Mouse (Mus musculus) forebrain, embryonic 12.5 days (tissue): ENCODE measurements around the gene Gc. TPM values are rescaled to one million over a fixed set of nuclear protein-coding genes. Genes with fewer than 3 reads are reported as not detected.
A peak's percentile ranks its signal among the peaks of the same experiment; 100 is the strongest.

Source experiments
- ATAC-seq: fragments of 200-750 bp; cut with Nextera tagmentation; 2 replicates; pipeline ENCODE4 v1.8.0; 2017; ENCODE audit warnings: moderate TSS enrichment; ENCODE audit not compliant: low FRiP score
- H3K27ac ChIP-seq: fragments of 300-500 bp; sonication (generic); 2 replicates; pipeline ENCODE4 v1.5.1; 2016; ENCODE audit warnings: mild to moderate bottlenecking
- H3K27me3 ChIP-seq: fragments of 300-500 bp; sonication (generic); 2 replicates; pipeline ENCODE4 v1.6.1; 2016; ENCODE audit warnings: mild to moderate bottlenecking
- H3K36me3 ChIP-seq: fragments of 300-500 bp; sonication (generic); replicated peaks from 2 replicates; pipeline ENCODE4 v1.6.1; 2016; ENCODE audit warnings: mild to moderate bottlenecking
- H3K4me1 ChIP-seq: fragments of 300-500 bp; sonication (generic); 2 replicates; pipeline ENCODE4 v1.6.1; 2016
- H3K4me2 ChIP-seq: fragments of 300-500 bp; sonication (generic); 2 replicates; pipeline ENCODE4 v1.6.1; 2016; ENCODE audit warnings: mild to moderate bottlenecking, moderate library complexity
- H3K4me3 ChIP-seq: fragments of 300-500 bp; sonication (generic); replicated peaks from 2 replicates; pipeline ENCODE4 v1.5.1; 2016; ENCODE audit warnings: mild to moderate bottlenecking
- H3K9ac ChIP-seq: fragments of 300-500 bp; sonication (generic); 2 replicates; pipeline ENCODE4 v1.6.1; 2016; ENCODE audit warnings: mild to moderate bottlenecking
- H3K9me3 ChIP-seq: fragments of 300-500 bp; sonication (generic); 2 replicates; pipeline ENCODE4 v1.6.1; 2016
- WGBS: fragments of 180-500 bp; shearing (Covaris S2); methylation state at CpG from one replicate; pipeline ENCODE4 v1.1.7; 2016; 5-methylcytosine and 5-hydroxymethylcytosine counted together
- polyA plus RNA-seq: library from polyadenylated mRNA; unstranded; fragments of >200 nt; fragmentation: Nextera tagmentation; extraction: Ambion mirVana; gene quantifications from 2 replicates; pipeline ENCODE4 v1.2.1, GENCODE M21; 2016

The Gc gene
- not detected in 2 replicates for polyA plus RNA-seq

- Histone ChIP-seq H3K4me3 (no peak within 1 kb of the TSS), H3K27me3 (no peaks in the 10 kb centered on the region), H3K9me3 (no peaks in the 10 kb centered on the region), H3K27ac (no peak within 1 kb of the TSS), H3K9ac (no peak within 1 kb of the TSS), H3K4me2 (no peak within 1 kb of the TSS), H3K4me1 (no peaks in the 10 kb centered on the region), H3K36me3 (no peaks in the 10 kb centered on the region)
- ATAC-seq = no peak
- 78% methylated on average over 5 of the region's 5 CpGs for WGBS
Observed at GRCm38 (mm10) chr5:89457554-89458062, at the start of gene Gc. TSS of gene Gc (minus strand) at chr5:89457898.

DNA sequence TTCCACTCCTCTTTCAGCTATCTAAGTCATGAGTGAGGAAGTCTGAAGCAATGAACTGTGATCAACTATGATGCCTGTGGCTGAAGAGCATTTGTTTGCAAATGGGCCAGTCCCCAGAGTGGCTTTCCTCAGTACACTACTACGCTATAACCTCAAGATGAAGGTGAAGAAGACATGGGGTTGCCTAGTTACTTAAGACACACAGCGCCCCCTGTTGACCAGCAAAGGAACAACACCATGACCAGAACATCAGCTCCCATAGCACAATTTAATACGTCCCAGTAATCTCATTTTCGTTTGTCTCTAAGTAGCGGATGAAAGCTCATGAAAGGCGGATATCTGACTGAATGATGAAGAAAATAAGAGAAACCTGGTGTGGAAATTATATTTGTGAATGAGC is 42.5 kb upstream of the Gc start:
- no peak for ATAC-seq
- 55% methylated on average over 6 of the region's 6 CpGs for WGBS
- Histone ChIP-seq H3K9me3 (no peaks in the 10 kb centered on the region), H3K4me2 (no peak overlapping the region), H3K4me1 (no peaks in the 10 kb centered on the region), H3K36me3 (no peaks in the 10 kb centered on the region), H3K9ac (no peak overlapping the region), H3K4me3 (no peak overlapping the region), H3K27ac (no peak overlapping the region), H3K27me3 (no peaks in the 10 kb centered on the region)

- WGBS = 93% methylated on average over 1 of the region's 1 CpGs
- Histone ChIP-seq H3K36me3 (no peaks in the 10 kb centered on the region), H3K27ac (no peak overlapping the region), H3K9ac (no peak overlapping the region), H3K4me2 (no peak overlapping the region), H3K9me3 (no peaks in the 10 kb centered on the region), H3K4me3 (no peak overlapping the region), H3K4me1 (no peaks in the 10 kb centered on the region), H3K27me3 (no peaks in the 10 kb centered on the region)
- no peak for ATAC-seq
Observed at GRCm38 (mm10) chr5:89492560-89492959, 34.9 kb upstream of the Gc start.

- Histone ChIP-seq H3K36me3 (no peaks in the 10 kb centered on the region), H3K9me3 (no peaks in the 10 kb centered on the region), H3K27me3 (no peaks in the 10 kb centered on the region), H3K4me1 (no peaks in the 10 kb centered on the region), H3K9ac (no peak overlapping the region), H3K4me3 (no peak overlapping the region), H3K4me2 (no peak overlapping the region), H3K27ac (no peak overlapping the region)
- no peak for ATAC-seq
- WGBS = 76% methylated on average over 4 of the region's 4 CpGs
Observed at GRCm38 (mm10) chr5:89470483-89470882, 12.8 kb upstream of the Gc start.

- Histone ChIP-seq H3K36me3 (no peaks in the 10 kb centered on the region), H3K27ac (no peak overlapping the region), H3K4me1 (no peaks in the 10 kb centered on the region), H3K4me3 (no peak overlapping the region), H3K9ac (no peak overlapping the region), H3K4me2 (no peak overlapping the region), H3K9me3 (no peaks in the 10 kb centered on the region), H3K27me3 (no peaks in the 10 kb centered on the region)
- 84% methylated on average over 2 of the region's 2 CpGs for WGBS
- ATAC-seq = no peak
Observed at GRCm38 (mm10) chr5:89467886-89468285, 10.2 kb upstream of the Gc start.

GRCm38 (mm10) chr5:89467045-89467444 is 9.3 kb upstream of the Gc start:
- no peak for ATAC-seq
- H3K4me1 ChIP-seq = no peaks in the 10 kb centered on the region
- no peak overlapping the region for H3K27ac ChIP-seq
- H3K4me3 ChIP-seq = no peak overlapping the region
- H3K27me3 ChIP-seq = no peaks in the 10 kb centered on the region
- H3K9me3 ChIP-seq = no peaks in the 10 kb centered on the region
- H3K36me3 ChIP-seq = no peaks in the 10 kb centered on the region
- H3K4me2 ChIP-seq = no peak overlapping the region
- H3K9ac ChIP-seq = no peak overlapping the region
- 81% methylated on average over 1 of the region's 1 CpGs for WGBS

DNA sequence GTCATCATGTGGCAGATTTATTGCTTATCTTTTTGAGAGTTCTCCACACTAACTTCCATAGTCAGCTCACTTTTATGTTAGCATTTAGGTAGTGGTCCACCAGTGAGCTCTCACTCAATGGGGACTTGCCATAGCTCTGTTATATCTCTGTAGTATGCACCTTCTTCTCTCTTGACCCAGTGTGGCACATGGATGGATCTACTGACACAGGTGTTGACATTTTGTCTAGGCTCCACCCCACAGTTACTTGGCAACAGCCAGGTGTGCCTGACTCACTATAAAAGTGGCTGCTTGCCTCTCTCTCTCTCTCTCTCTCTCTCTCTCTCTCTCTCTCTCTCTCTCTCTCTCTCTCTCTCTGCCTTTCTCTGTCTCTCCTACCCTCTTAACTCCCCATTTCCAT is 8.6 kb upstream of the Gc start:
- Histone ChIP-seq H3K27me3 (no peaks in the 10 kb centered on the region), H3K9ac (no peak overlapping the region), H3K4me3 (no peak overlapping the region), H3K36me3 (no peaks in the 10 kb centered on the region), H3K27ac (no peak overlapping the region), H3K4me1 (no peaks in the 10 kb centered on the region), H3K9me3 (no peaks in the 10 kb centered on the region), H3K4me2 (no peak overlapping the region)
- no peak for ATAC-seq

DNA sequence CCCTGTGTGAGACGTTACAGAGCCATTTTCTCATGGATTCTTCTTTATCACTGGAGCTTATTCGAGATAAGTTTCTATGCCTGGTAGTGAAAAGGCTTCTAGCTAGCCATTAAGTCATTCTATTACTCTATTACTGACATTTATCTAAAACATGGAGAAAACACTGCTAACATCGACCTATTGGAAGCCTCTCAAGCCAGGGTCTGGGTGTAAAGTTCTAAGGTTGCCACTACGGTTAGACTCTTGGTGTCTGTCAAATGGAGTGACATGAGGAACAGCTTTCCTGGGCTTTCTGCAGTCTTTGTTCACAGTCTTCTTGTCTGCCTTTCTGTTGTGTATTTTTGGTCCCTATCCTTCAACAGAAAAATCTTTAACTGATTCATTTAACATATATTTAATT is 4.1 kb upstream of the Gc start:
- H3K4me3 ChIP-seq = no peak overlapping the region
- no peak overlapping the region for H3K4me2 ChIP-seq
- no peaks in the 10 kb centered on the region for H3K36me3 ChIP-seq
- H3K4me1 ChIP-seq = no peaks in the 10 kb centered on the region
- H3K27me3 ChIP-seq = no peaks in the 10 kb centered on the region
- no peak for ATAC-seq
- no peak overlapping the region for H3K27ac ChIP-seq
- no peaks in the 10 kb centered on the region for H3K9me3 ChIP-seq
- no peak overlapping the region for H3K9ac ChIP-seq
- WGBS = 89% methylated on average over 4 of the region's 4 CpGs

DNA sequence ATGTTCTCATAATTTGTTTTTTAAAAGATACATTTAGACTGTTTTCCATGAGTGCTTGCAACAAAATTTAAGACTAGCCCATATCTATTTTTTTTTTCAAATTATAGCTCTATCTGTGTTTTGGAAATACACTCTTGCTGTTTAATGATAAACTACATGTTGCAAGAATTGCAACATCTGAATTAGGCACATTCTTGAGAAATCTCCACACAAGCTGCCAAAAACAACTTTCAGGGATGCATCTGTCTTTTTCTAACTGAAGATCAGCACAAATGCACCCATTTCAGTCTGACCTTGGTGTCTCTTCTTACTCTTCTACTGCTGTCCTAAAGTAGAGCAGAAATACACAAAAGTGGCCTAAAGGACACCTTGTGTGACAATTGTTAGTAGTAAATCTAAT is 1.9 kb upstream of the Gc start:
- no peak overlapping the region for H3K4me3 ChIP-seq
- ATAC-seq = no peak
- no peak overlapping the region for H3K27ac ChIP-seq
- H3K27me3 ChIP-seq = no peaks in the 10 kb centered on the region
- H3K4me2 ChIP-seq = no peak overlapping the region
- no peaks in the 10 kb centered on the region for H3K36me3 ChIP-seq
- no peaks in the 10 kb centered on the region for H3K9me3 ChIP-seq
- no peaks in the 10 kb centered on the region for H3K4me1 ChIP-seq
- no peak overlapping the region for H3K9ac ChIP-seq

DNA sequence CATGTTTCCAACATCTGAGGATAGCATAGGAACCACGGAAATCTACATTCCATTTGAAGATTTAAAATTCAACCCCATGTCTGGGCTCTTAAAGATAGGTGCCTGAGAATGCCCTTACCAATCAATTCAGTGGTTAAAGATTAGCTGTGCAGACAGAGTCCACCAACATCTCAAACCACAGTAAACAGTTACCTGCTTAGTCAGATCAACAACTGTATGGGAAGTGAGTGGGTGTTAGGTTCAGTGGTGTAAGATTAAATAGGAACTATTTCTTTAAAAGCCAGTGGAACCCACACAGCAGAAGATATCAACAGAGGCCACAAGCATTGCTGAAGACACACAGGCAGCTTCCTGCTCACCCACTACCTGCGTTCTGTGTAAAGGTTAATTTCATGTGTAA is 1.3 kb upstream of the Gc start:
- Histone ChIP-seq H3K27me3 (no peaks in the 10 kb centered on the region), H3K4me2 (no peak overlapping the region), H3K4me3 (no peak overlapping the region), H3K27ac (no peak overlapping the region), H3K4me1 (no peaks in the 10 kb centered on the region), H3K36me3 (no peaks in the 10 kb centered on the region), H3K9ac (no peak overlapping the region), H3K9me3 (no peaks in the 10 kb centered on the region)
- 85% methylated on average over 2 of the region's 2 CpGs for WGBS
- ATAC-seq = no peak

DNA sequence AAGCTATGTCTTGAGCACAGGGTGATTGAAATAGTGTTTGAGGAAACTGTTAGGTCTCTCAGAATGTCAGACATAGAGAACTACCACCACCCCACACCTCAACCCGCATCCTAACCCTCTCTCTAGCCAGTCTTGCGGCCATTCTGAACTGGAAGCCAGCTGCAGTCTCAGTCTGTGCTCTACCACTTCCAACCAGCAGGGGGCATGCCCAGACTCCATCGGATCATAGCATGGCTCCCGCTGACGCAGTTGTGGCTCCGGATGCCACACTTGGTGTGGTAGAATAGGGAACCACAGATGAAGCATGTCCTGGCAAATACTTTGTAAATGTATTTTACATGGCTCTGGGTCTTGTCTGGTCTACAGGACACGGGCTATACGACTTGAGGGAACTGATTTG is 2.2 kb downstream of the Gc start:
- Histone ChIP-seq H3K4me3 (no peak overlapping the region), H3K4me2 (no peak overlapping the region), H3K36me3 (no peaks in the 10 kb centered on the region), H3K27ac (no peak overlapping the region), H3K27me3 (no peaks in the 10 kb centered on the region), H3K9me3 (no peaks in the 10 kb centered on the region), H3K4me1 (no peaks in the 10 kb centered on the region), H3K9ac (no peak overlapping the region)
- peak; percentile 46; the same call in 1 of the 2 replicates for ATAC-seq
- WGBS = 48% methylated on average over 8 of the region's 8 CpGs

GRCm38 (mm10) chr5:89450798-89451197 is 6.9 kb downstream of the Gc start:
- H3K4me2 ChIP-seq = no peak overlapping the region
- no peak overlapping the region for H3K4me3 ChIP-seq
- ATAC-seq = no peak
- no peak overlapping the region for H3K27ac ChIP-seq
- no peaks in the 10 kb centered on the region for H3K9me3 ChIP-seq
- no peak overlapping the region for H3K9ac ChIP-seq
- H3K4me1 ChIP-seq = no peaks in the 10 kb centered on the region
- H3K27me3 ChIP-seq = no peaks in the 10 kb centered on the region
- no peaks in the 10 kb centered on the region for H3K36me3 ChIP-seq

DNA sequence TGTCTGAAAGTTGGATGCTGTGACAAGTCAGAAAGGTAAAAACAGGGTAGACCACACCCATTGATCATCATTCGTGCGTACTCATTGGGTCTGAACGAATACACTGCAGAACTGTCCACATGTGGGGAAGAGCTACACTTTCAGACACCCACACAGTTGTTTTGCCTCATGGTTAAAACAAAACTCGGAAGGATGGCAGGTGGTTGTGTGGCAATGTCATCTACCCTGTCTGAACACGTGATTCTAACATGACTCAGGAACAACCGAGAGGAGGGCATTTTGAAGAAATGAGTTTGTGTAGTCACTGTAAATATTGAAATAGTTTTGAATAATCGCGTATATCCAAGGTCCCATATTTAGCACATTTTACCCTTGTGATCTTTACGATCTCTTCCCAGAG is 8.4 kb downstream of the Gc start:
- H3K9ac ChIP-seq = no peak overlapping the region
- H3K27ac ChIP-seq = no peak overlapping the region
- no peak for ATAC-seq
- H3K27me3 ChIP-seq = no peaks in the 10 kb centered on the region
- H3K4me3 ChIP-seq = no peak overlapping the region
- no peaks in the 10 kb centered on the region for H3K36me3 ChIP-seq
- H3K4me1 ChIP-seq = no peaks in the 10 kb centered on the region
- no peaks in the 10 kb centered on the region for H3K9me3 ChIP-seq
- WGBS = 93% methylated on average over 9 of the region's 9 CpGs
- H3K4me2 ChIP-seq = no peak overlapping the region

GRCm38 (mm10) chr5:89447978-89448377 is 9.7 kb downstream of the Gc start:
- WGBS = 82% methylated on average over 7 of the region's 7 CpGs
- no peak overlapping the region for H3K27ac ChIP-seq
- ATAC-seq = no peak

More at GRCm38 (mm10) chr5:89447978-89448377, 9.7 kb downstream of the Gc start:
- Histone ChIP-seq H3K9me3 (no peaks in the 10 kb centered on the region), H3K4me3 (no peak overlapping the region), H3K36me3 (no peaks in the 10 kb centered on the region), H3K27me3 (no peaks in the 10 kb centered on the region), H3K4me1 (no peaks in the 10 kb centered on the region), H3K4me2 (no peak overlapping the region), H3K9ac (no peak overlapping the region)
